Mouse (Mus musculus): ENCODE results near the gene Ankrd13d. TPM values are rescaled to one million over a fixed set of nuclear protein-coding genes. Genes with fewer than 3 reads are reported as not detected.

The Ankrd13d gene
- polyA plus RNA-seq, 1 experiment = 16.1 TPM

DNA sequence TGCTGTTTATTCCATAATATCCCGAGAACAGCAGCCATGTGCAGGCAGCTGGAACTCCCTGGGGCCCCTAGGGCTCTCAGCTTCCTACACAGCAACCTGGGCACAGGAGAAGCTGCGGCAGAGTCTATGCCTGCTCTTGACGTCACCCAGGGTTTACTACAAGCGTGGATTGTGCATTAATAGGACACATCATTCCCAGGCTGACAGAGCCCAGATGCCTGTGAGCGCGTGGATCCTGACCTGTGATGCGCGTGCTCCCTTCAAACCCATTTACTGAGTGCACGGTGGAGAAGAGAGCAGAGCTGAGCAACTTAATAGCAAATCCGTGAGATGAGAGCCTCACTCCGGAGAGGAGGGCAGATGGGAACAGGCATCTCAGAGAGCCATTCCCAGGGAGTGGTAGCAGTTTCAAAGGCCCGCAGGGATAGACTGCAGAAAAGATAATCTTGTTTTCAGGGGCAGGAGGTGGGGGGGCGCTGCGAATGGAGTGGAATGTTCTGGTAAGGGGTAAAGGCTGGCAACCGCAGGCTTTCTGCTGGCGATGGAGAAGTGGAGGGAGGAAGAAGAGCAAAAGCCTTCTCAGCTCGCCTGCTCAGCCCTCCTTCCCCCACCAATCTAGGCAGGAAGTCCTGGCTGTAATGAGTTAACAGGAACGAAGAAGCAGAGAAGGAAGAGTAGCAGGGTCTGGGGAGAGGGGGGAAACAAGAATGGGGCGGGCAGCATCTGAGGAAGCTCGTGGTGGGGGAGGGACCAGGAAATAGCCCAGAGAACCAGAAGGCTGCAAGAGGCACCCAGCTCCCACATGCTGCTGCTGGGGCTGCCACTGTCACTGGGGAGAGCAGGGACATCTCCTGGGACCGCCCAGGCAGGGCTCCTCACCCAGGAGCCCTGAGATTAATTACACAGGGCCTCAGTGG lies 19.1 kb upstream of the Ankrd13d start:
- Histone ChIP-seq H3K4me1 (ENCODE audit: control insufficient read depth, insufficient read depth, insufficient read length) (peaks cover 57% of the 10 kb centered on the region; the same call in 1 of the 2 replicates), H3K27me3 (ENCODE audit: control insufficient read depth, insufficient read depth, low read length) (no peaks in the 10 kb centered on the region), H3K4me3 (ENCODE audit: extremely low read depth, insufficient read depth, insufficient read length) (peak overlapping the region; percentile 51), H3K36me3 (ENCODE audit: control insufficient read depth, insufficient read depth, low read length) (peaks cover 6% of the 10 kb centered on the region; the same call in 1 of the 2 replicates), H3K27ac (ENCODE audit: insufficient read depth, low read length) (peak overlapping the region; percentile 99)
- DNase-seq (ENCODE audit: low read depth in 1 of 2, low spot score in 2 of 2) = peak in 1 of 2 experiments; percentile 87
- 10% methylated on average over 21 of the region's 21 CpGs for WGBS
- TF ChIP-seq POLR2A (IDR thresholded peaks at IDR 0.05; ENCODE audit: low read depth, low read length) (peak; percentile 69), CTCF (IDR thresholded peaks at IDR 0.05; ENCODE audit: extremely low read depth, insufficient read depth, insufficient read length, insufficient replicate concordance) (no peak)

DNA sequence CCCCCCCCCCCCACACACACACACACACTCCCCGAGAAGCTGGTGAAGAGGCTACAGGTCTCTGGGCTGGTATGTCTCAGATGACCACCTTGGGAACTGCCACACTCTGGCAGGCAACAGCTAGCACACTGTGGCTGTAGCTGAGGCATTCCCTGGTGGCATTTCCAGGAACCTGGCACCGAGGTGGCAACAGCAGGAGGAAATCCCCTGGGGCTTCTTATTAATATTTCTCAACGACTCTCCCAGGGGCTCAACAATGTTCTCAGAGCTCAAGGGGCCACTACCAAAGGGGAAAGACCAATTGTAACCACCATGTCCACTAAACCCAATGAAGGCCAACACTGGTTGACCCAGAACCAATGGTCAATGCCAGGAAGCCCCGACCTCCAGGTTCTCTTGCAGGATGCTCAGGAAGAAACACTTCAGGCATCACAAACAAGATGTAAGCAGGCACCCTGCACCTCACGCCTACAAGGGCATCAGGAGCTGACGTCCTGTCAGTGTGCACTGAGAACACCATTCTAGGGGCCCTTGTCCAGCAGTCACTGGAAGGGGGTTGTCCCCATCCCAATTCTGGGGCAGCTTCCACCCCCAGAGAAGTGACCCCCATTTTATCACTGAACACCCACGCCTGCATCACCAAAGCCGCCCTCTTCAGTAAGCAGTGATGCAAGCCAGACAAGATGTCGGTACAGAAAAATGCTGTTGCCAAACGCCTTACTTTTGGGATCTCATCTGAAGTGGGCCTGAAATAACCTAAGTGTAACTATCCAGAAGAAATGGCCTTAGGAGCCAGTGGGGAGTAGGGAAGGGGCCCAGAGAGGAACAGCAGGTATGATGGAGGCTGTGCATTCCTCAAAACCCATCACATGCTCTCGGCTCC lies 18.2 kb upstream of the Ankrd13d start:
- Histone ChIP-seq H3K4me1 (ENCODE audit: control insufficient read depth, insufficient read depth, insufficient read length) (peaks cover 61% of the 10 kb centered on the region; the same call in 1 of the 2 replicates), H3K27ac (ENCODE audit: insufficient read depth, low read length) (peak overlapping the region; percentile 94), H3K4me3 (ENCODE audit: extremely low read depth, insufficient read depth, insufficient read length) (peak overlapping the region; percentile 51), H3K36me3 (ENCODE audit: control insufficient read depth, insufficient read depth, low read length) (peaks cover 8% of the 10 kb centered on the region; the same call in 1 of the 2 replicates), H3K27me3 (ENCODE audit: control insufficient read depth, insufficient read depth, low read length) (no peaks in the 10 kb centered on the region)
- DNase-seq (ENCODE audit: low read depth in 1 of 2, low spot score in 2 of 2) = peak in 1 of 2 experiments; percentile 6
- TF ChIP-seq CTCF (IDR thresholded peaks at IDR 0.05; ENCODE audit: extremely low read depth, insufficient read depth, insufficient read length, insufficient replicate concordance) (no peak), POLR2A (IDR thresholded peaks at IDR 0.05; ENCODE audit: low read depth, low read length) (no peak)
- 18% methylated on average over 11 of the region's 11 CpGs for WGBS

DNA sequence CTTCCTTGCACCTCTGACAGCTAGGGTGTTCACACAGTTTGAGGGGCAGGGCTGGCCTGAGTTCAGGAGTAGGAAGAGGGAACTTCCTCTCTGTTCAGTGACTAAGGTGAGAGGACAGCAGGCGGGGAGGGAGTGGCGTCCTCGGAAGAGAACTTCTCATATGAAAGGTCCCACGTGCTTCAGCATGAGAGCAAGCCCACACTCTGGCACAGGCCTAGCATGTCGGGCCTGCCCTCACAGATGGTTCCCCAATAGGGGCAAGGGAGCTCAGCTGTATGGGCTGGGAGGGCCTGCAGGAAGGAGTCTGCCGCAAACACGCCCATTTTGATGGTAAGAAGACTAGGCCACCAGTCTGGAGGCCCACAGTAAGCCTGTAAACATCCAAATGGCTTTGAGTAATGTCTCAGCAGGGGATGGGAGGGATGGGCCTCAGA lies 17.4 kb upstream of the Ankrd13d start:
- H3K4me1 ChIP-seq (ENCODE audit: control insufficient read depth, insufficient read depth, insufficient read length) = peaks cover 66% of the 10 kb centered on the region; the same call in 1 of the 2 replicates
- H3K27ac ChIP-seq (ENCODE audit: insufficient read depth, low read length) = peak overlapping the region; percentile 94
- H3K36me3 ChIP-seq (ENCODE audit: control insufficient read depth, insufficient read depth, low read length) = peaks cover 11% of the 10 kb centered on the region
- H3K27me3 ChIP-seq (ENCODE audit: control insufficient read depth, insufficient read depth, low read length) = no peaks in the 10 kb centered on the region
- TF ChIP-seq POLR2A (IDR thresholded peaks at IDR 0.05; ENCODE audit: low read depth, low read length) (peak; percentile 16), CTCF (IDR thresholded peaks at IDR 0.05; ENCODE audit: extremely low read depth, insufficient read depth, insufficient read length, insufficient replicate concordance) (no peak)
- 4% methylated on average over 7 of the region's 7 CpGs for WGBS
- DNase-seq (ENCODE audit: low read depth in 1 of 2, low spot score in 2 of 2) = peak; percentile 87 to 91
- H3K4me3 ChIP-seq (ENCODE audit: extremely low read depth, insufficient read depth, insufficient read length) = peak overlapping the region; percentile 31; the same call in 1 of the 2 replicates

DNA sequence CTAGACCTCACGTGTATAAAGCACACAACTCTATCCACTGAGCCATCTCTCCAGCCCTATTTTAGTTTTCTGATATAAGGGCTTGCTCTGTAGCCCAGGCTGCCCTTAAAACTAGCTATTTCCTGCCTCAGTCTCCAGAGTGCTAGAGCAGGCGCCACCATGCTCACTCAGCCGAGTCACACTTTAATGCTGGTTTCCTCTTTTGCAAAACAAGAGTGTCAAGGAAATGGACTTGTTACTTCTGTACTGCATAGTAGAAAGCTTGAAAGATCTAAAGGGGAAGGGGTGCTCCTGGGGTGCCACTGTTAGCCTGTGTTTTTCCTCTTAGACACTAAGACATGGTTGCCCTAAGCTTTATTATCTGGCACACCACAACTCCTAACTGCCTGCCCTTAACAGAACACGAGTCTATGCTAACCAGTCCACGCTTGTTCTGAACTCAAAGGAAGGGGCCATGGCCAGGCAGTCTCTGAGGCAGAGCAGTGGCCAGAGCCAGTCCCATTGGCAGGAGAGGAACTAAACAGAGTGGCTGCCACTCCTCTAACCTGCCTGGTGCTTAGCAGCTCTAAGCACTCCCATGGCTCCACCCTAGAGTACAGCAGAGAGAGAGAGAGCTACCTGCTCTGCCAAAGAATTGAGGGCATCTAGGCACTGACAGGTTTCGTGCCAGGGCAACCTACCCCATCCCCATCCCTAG lies 16.8 kb upstream of the Ankrd13d start:
- TF ChIP-seq POLR2A (IDR thresholded peaks at IDR 0.05; ENCODE audit: low read depth, low read length) (peak; percentile 31; the same call in 1 of the 2 replicates), CTCF (IDR thresholded peaks at IDR 0.05; ENCODE audit: extremely low read depth, insufficient read depth, insufficient read length, insufficient replicate concordance) (no peak)
- no peaks in the 10 kb centered on the region for H3K27me3 ChIP-seq (ENCODE audit: control insufficient read depth, insufficient read depth, low read length)
- peak; percentile 58 to 78 for DNase-seq (ENCODE audit: low read depth in 1 of 2, low spot score in 2 of 2)
- peaks cover 72% of the 10 kb centered on the region; the same call in 1 of the 2 replicates for H3K4me1 ChIP-seq (ENCODE audit: control insufficient read depth, insufficient read depth, insufficient read length)
- peak overlapping the region; percentile 94 for H3K27ac ChIP-seq (ENCODE audit: insufficient read depth, low read length)
- WGBS = 13% methylated on average over 6 of the region's 6 CpGs
- peak overlapping the region; percentile 31; the same call in 1 of the 2 replicates for H3K4me3 ChIP-seq (ENCODE audit: extremely low read depth, insufficient read depth, insufficient read length)
- peaks cover 11% of the 10 kb centered on the region for H3K36me3 ChIP-seq (ENCODE audit: control insufficient read depth, insufficient read depth, low read length)

DNA sequence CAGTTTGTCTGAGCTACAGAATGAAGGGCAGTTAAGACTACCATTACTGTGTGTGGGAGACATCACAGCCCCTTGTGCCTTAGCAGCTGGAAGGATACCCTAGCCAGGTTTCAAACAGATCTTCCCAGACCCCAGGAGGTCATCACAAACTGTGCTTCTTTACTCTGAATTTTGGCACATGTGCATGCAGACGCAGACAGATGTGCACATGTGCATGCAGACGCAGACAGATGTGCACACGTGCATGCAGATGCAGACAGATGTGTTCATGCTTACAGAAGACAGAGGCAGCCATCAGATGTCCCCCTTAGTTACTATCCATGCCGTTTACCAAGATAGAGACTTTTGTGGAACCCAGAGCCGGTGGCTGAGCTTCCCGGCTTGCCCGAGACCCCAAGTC lies 16.2 kb upstream of the Ankrd13d start:
- no peak for DNase-seq (ENCODE audit: low read depth in 1 of 2, low spot score in 2 of 2)
- Histone ChIP-seq H3K36me3 (ENCODE audit: control insufficient read depth, insufficient read depth, low read length) (peaks cover 11% of the 10 kb centered on the region), H3K27me3 (ENCODE audit: control insufficient read depth, insufficient read depth, low read length) (no peaks in the 10 kb centered on the region), H3K27ac (ENCODE audit: insufficient read depth, low read length) (peak overlapping the region; percentile 94), H3K4me1 (ENCODE audit: control insufficient read depth, insufficient read depth, insufficient read length) (peaks cover 75% of the 10 kb centered on the region; the same call in 1 of the 2 replicates), H3K4me3 (ENCODE audit: extremely low read depth, insufficient read depth, insufficient read length) (0 out of 2 replicates have a peak overlapping the region, but pooled peaks have one; percentile 2)
- WGBS = 40% methylated on average over 7 of the region's 7 CpGs
- no peak for TF ChIP-seq CTCF (IDR thresholded peaks at IDR 0.05; ENCODE audit: extremely low read depth, insufficient read depth, insufficient read length, insufficient replicate concordance)
- no peak for TF ChIP-seq POLR2A (IDR thresholded peaks at IDR 0.05; ENCODE audit: low read depth, low read length)
